Mouse (Mus musculus): ENCODE data around the gene Phgr1.

Gene Phgr1

DNA sequence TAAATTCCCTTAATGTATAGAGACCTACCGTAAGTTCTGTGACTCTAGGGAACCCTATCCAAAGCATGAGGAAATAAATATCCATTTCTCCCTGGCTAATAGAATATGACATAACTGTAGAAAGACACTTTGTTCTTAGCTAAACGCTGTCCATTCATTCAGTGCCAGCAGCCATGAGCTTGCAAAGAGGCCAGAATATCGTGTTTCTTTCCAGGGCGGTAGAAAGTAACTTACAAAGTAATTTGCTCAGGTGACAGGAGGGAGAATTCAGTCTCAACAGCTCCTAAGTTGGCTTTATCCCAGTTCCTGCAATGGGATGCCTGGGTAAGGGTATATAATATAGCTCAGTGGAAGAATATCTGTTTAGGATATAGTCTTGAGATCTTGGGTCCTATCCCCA lies 51.8 kb downstream of the Phgr1 start:
- no peak for DNase-seq (ENCODE audit: low spot score)
